8 mouse cellular contexts compared by ENCODE assay signal in the genomic region with DNA sequence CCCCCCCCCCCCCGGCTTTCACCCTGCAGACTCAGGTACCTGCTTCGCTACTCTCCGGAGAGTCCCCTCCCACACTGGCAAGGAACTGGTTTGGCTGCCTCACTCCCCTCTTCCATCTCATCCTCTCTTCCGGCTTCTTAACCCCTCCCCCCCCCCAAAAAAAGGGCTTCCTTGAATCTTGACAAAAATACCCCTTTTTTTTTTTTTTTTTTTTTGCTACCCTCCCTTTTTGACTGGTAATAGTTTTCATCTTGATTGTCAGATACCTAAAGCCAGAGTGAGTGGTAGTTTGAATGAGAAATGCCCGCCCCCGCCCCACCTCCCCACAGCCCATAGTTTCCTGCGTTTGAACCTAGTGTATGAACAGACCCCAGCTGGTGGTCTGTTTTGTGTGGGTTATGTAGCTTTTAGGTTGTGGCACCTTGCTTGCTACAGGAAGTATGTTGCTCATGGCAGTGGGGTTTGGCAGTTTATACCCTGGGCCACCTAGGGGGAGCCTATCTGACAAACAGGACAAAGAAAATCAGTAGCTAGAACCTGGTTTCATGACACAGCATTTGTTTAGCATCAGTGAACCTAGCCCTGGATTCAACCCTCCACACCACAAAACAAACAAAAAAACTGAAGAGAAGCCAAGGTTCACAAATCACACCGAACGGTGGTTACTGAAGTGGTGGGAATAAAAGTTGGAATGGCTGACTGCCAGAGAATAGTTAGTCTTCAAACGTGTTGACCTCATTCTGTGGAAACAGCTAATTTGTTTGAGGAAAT. TPM values are rescaled to one million over a fixed set of nuclear protein-coding genes. Genes with fewer than 3 reads are reported as not detected.
DNase-seq lines count a peak whose midpoint lies in the region; ATAC-seq lines count a peak whose summit lies in the region.

No protein-coding gene starts in this region.

- no peak for ATAC-seq in megakaryocyte, adult 5-6 weeks (ENCODE audit: poor library complexity, severe bottlenecking)

- no peaks in the 10 kb centered on the region for H3K36me3 ChIP-seq in megakaryocyte, embryonic 14.5 days (replicated peaks; ENCODE audit: low read length)
- H3K36me3 ChIP-seq in forebrain, embryonic 10.5 days (replicated peaks) = no peaks in the 10 kb centered on the region

- no peak for DNase-seq in forebrain, embryonic 10.5 days (ENCODE audit: extremely low spot score, low spot score)
- peak; percentile 95 for DNase-seq in kidney, adult 9 months
- peak; percentile 64 for DNase-seq in lung, postnatal 25 days (ENCODE audit: low spot score)
- DNase-seq in thymus, postnatal 10 days (ENCODE audit: low spot score in 2 of 2) = peak; percentile 77 to 84
- DNase-seq in cerebellum, postnatal 14 days = no peak
- DNase-seq in left cerebral cortex, adult 9 months (ENCODE audit: low spot score in 2 of 2) = no peak

- H3K4me3 ChIP-seq in megakaryocyte, embryonic 14.5 days (replicated peaks) = peak overlapping the region; percentile 93
- peak overlapping the region; percentile 56 for H3K4me3 ChIP-seq in forebrain, embryonic 10.5 days

- peaks cover 24% of the 10 kb centered on the region for H3K27me3 ChIP-seq in megakaryocyte, embryonic 14.5 days (replicated peaks)
- H3K27me3 ChIP-seq in forebrain, embryonic 10.5 days (ENCODE audit: poor library complexity, severe bottlenecking) = peaks cover 37% of the 10 kb centered on the region

- WGBS in forebrain, embryonic 10.5 days = 20% methylated on average over 10 of the region's 10 CpGs

- peaks cover 53% of the 10 kb centered on the region for H3K4me1 ChIP-seq in megakaryocyte, embryonic 14.5 days
- H3K4me1 ChIP-seq in forebrain, embryonic 10.5 days = peaks cover 59% of the 10 kb centered on the region

- H3K27ac ChIP-seq in forebrain, embryonic 10.5 days = peak overlapping the region; percentile 56

- no peaks in the 10 kb centered on the region for H3K9me3 ChIP-seq in megakaryocyte, embryonic 14.5 days
- no peaks in the 10 kb centered on the region for H3K9me3 ChIP-seq in forebrain, embryonic 10.5 days

RNA-seq across cellular contexts. Expression of gene Gstt2, which starts 1.3 kb away (rescaled TPM):
- polyA plus RNA-seq in megakaryocyte, embryonic 14.5 days (2012; ENCODE audit: insufficient read depth, low replicate concordance) = 2.3 TPM in 1 of 2 replicates, not detected in the other
- total RNA-seq in megakaryocyte, adult 5-6 weeks (2015) = 4.7 and 5.9 TPM in 2 replicates
- total RNA-seq in megakaryocyte, adult 5-6 weeks (2017) = 1.8 and 4.7 TPM in 2 replicates
- polyA plus RNA-seq in forebrain, embryonic 10.5 days (2016; fragmentation: Nextera tagmentation; extraction: Ambion mirVana) = 7.3 and 8.3 TPM in 2 replicates

RNA-seq across cellular contexts. Expression of gene Gstt4, which starts 13.6 kb away (rescaled TPM):
- 0.10 TPM in 1 of 2 replicates, not detected in the other for polyA plus RNA-seq in megakaryocyte, embryonic 14.5 days (2012; ENCODE audit: insufficient read depth, low replicate concordance)
- total RNA-seq in megakaryocyte, adult 5-6 weeks (2015) = not detected in 2 replicates
- total RNA-seq in megakaryocyte, adult 5-6 weeks (2017) = not detected in 2 replicates
- polyA plus RNA-seq in forebrain, embryonic 10.5 days (2016; fragmentation: Nextera tagmentation; extraction: Ambion mirVana) = not detected in 2 replicates

RNA-seq across cellular contexts. Expression of gene Mif, which starts 24.1 kb away (rescaled TPM):
- polyA plus RNA-seq in megakaryocyte, embryonic 14.5 days (2012; ENCODE audit: insufficient read depth, low replicate concordance) = 3,756 and 4,116 TPM in 2 replicates
- total RNA-seq in megakaryocyte, adult 5-6 weeks (2015) = 68.9 and 73.4 TPM in 2 replicates
- total RNA-seq in megakaryocyte, adult 5-6 weeks (2017) = 87.4 and 123 TPM in 2 replicates
- polyA plus RNA-seq in forebrain, embryonic 10.5 days (2016; fragmentation: Nextera tagmentation; extraction: Ambion mirVana) = 3,631 and 3,763 TPM in 2 replicates

RNA-seq across cellular contexts. Expression of gene Gstt1, which starts 37.6 kb away (rescaled TPM):
- polyA plus RNA-seq in megakaryocyte, embryonic 14.5 days (2012; ENCODE audit: insufficient read depth, low replicate concordance) = 44.0 and 52.9 TPM in 2 replicates
- 0.78 TPM in 1 of 2 replicates, not detected in the other for total RNA-seq in megakaryocyte, adult 5-6 weeks (2015)
- not detected in 2 replicates for total RNA-seq in megakaryocyte, adult 5-6 weeks (2017)
- polyA plus RNA-seq in forebrain, embryonic 10.5 days (2016; fragmentation: Nextera tagmentation; extraction: Ambion mirVana) = 3.8 and 4.4 TPM in 2 replicates

RNA-seq across cellular contexts. Expression of gene Gstt3, which starts 54.7 kb away (rescaled TPM):
- 1.6 TPM in 1 of 2 replicates, not detected in the other for polyA plus RNA-seq in megakaryocyte, embryonic 14.5 days (2012; ENCODE audit: insufficient read depth, low replicate concordance)
- total RNA-seq in megakaryocyte, adult 5-6 weeks (2015) = 1.4 and 2.7 TPM in 2 replicates
- 1.5 and 1.6 TPM in 2 replicates for total RNA-seq in megakaryocyte, adult 5-6 weeks (2017)
- polyA plus RNA-seq in forebrain, embryonic 10.5 days (2016; fragmentation: Nextera tagmentation; extraction: Ambion mirVana) = 1.1 and 1.9 TPM in 2 replicates

Comparison
In these comparisons a context has a peak if more than half of its experiments do, and no peak if none do; other contexts are left out.
1. DNase-seq: peak in kidney, adult 9 months (single experiment), lung, postnatal 25 days (single experiment) and thymus, postnatal 10 days (2 of 2); none in forebrain, embryonic 10.5 days (single experiment), cerebellum, postnatal 14 days (0 of 2) and left cerebral cortex, adult 9 months (0 of 2).